Mouse (Mus musculus) heart, embryonic 16.5 days (tissue): ENCODE measurements around the gene 2700049A03Rik. TPM values are rescaled to one million over a fixed set of nuclear protein-coding genes. Genes with fewer than 3 reads are reported as not detected.
"Not testable (repeated sequence)": the region's sequence is repeated elsewhere in the genome, so short reads cannot be mapped to it uniquely, and the experiment has no call there.

ENCODE experiments used
- ATAC-seq: fragments of 200-750 bp; cut with Nextera tagmentation; replicated peaks from 2 replicates; pipeline ENCODE4 v1.8.0; 2017; ENCODE audit warnings: moderate number of reproducible peaks; ENCODE audit not compliant: insufficient read depth, low FRiP score; ENCODE audit errors: extremely low read depth
- H3K27ac ChIP-seq: fragments of 300-500 bp; sonication (generic); 2 replicates; pipeline ENCODE4 v1.5.1; 2014; ENCODE audit warnings: mild to moderate bottlenecking, low read length, control low read depth, moderate library complexity
- H3K27me3 ChIP-seq: fragments of 300-500 bp; sonication (generic); 2 replicates; pipeline ENCODE4 v1.6.1; 2014; ENCODE audit warnings: low read length, mixed read lengths; ENCODE audit not compliant: control insufficient read depth, insufficient read depth
- H3K36me3 ChIP-seq: fragments of 300-500 bp; sonication (generic); 2 replicates; pipeline ENCODE4 v1.6.1; 2014; ENCODE audit not compliant: control insufficient read depth, insufficient read depth
- H3K4me1 ChIP-seq: fragments of 300-500 bp; sonication (generic); 2 replicates; pipeline ENCODE4 v1.6.1; 2014; ENCODE audit warnings: low read length, mixed read lengths; ENCODE audit not compliant: control insufficient read depth, insufficient read depth
- H3K4me2 ChIP-seq: fragments of 300-500 bp; sonication (generic); 2 replicates; pipeline ENCODE4 v1.6.1; 2014; ENCODE audit warnings: low read depth, mild to moderate bottlenecking, control low read depth, low read length
- H3K4me3 ChIP-seq: fragments of 300-500 bp; sonication (generic); 2 replicates; pipeline ENCODE4 v1.5.1; 2014; ENCODE audit warnings: mild to moderate bottlenecking, control low read depth, low read length
- H3K9ac ChIP-seq: fragments of 300-500 bp; sonication (generic); 2 replicates; pipeline ENCODE4 v1.6.1; 2014; ENCODE audit warnings: low read length, control low read depth
- H3K9me3 ChIP-seq: fragments of 300-500 bp; sonication (generic); replicated peaks from 2 replicates; pipeline ENCODE4 v1.6.1; 2016; ENCODE audit warnings: low read length; ENCODE audit not compliant: control insufficient read depth
- WGBS: fragments of 180-500 bp; shearing (Covaris S2); extraction: QIAGEN DNeasy Blood & Tissue Kit; methylation state at CpG from one replicate; pipeline ENCODE4 v1.1.7; 2014; 5-methylcytosine and 5-hydroxymethylcytosine counted together
- polyA plus RNA-seq: library from polyadenylated mRNA; unstranded; fragments of >200 nt; fragmentation: Nextera tagmentation; extraction: Ambion mirVana; gene quantifications from 2 replicates; pipeline ENCODE4 v1.2.1, GENCODE M21; 2015

2700049A03Rik gene
- 9.1 and 9.2 TPM in 2 replicates for polyA plus RNA-seq

GRCm38 (mm10) chr12:71136130-71136973, at the start of gene 2700049A03Rik, which contains the start of gene Timm9:
Gene 2700049A03Rik (plus strand): TSS chr12:71136848.
Gene Timm9 (minus strand): TSS chr12:71136684.
- peak; percentile 91 for ATAC-seq
- peaks cover 20% of the 10 kb centered on the region for H3K4me1 ChIP-seq
- H3K9ac ChIP-seq, result peak within 1 kb of the TSS; percentile 92
- no peaks in the 10 kb centered on the region for H3K27me3 ChIP-seq
- H3K27ac ChIP-seq, result peak within 1 kb of the TSS; percentile 85
- H3K9me3 ChIP-seq, result no peaks in the 10 kb centered on the region
- H3K36me3 ChIP-seq, result peaks cover 16% of the 10 kb centered on the region
- peak within 1 kb of the TSS; percentile 99 for H3K4me2 ChIP-seq
- peak within 1 kb of the TSS; percentile 84 for H3K4me3 ChIP-seq
- WGBS, result under 1% methylated on average over 52 of the region's 52 CpGs

DNA sequence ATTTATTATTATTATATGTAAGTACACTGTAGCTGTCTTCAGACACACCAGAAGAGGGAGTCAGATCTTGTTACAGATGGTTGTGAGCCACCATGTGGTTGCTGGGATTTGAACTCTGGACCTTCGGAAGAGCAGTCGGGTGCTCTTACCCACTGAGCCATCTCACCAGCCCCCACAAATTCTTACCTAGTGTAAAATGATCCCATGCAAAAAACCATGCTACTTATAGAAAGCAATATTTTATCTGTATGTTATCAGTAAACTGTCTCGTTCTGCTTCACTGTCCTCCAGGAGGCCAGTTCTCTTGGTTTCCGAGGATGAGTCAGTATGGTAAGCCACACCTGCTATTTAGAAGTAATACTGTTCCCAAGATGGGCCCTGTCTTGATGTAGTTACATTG, 32.4 kb upstream of the 2700049A03Rik start:
- H3K4me1 ChIP-seq, H3K9ac ChIP-seq, H3K4me2 ChIP-seq, H3K27ac ChIP-seq, H3K4me3 ChIP-seq, H3K9me3 ChIP-seq, H3K27me3 ChIP-seq, H3K36me3 ChIP-seq, ATAC-seq: not testable (repeated sequence)
- WGBS, result 71% methylated on average over 4 of the region's 4 CpGs

DNA sequence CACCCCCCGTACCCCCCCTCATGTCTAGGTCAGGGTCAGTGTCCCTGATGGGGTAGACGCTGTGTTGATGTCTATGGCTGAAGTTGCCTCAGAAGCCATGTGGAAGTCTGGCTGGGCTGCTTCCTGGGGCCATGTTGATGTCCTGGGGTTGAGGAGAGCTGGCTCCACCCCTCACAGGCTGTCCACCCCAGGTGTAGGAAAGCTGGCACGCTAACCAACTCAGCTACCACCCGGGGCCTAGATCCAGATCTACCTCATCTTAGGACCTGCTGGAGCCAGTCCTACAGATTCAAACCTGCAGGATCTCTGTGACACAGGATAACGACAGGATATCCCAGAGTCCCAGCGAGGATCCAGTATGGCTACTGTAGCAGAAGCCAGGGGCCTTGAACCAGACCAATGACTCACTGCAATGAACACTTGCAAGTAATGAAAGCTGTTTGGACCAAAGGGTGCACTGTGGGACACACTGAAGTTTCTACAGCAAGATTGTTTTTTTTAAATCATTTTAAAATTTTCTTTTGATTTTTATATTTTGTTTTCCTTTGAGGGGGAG, 29.4 kb upstream of the 2700049A03Rik start:
- Histone ChIP-seq H3K9me3 (no peaks in the 10 kb centered on the region), H3K36me3 (no peaks in the 10 kb centered on the region), H3K9ac (no peak overlapping the region), H3K4me2 (no peak overlapping the region), H3K4me3 (no peak overlapping the region), H3K27me3 (no peaks in the 10 kb centered on the region), H3K27ac (no peak overlapping the region), H3K4me1 (0 out of 2 replicates have a peak, but pooled peaks cover 3% of the 10 kb centered on the region)
- WGBS, result 88% methylated on average over 6 of the region's 6 CpGs
- ATAC-seq, result no peak

DNA sequence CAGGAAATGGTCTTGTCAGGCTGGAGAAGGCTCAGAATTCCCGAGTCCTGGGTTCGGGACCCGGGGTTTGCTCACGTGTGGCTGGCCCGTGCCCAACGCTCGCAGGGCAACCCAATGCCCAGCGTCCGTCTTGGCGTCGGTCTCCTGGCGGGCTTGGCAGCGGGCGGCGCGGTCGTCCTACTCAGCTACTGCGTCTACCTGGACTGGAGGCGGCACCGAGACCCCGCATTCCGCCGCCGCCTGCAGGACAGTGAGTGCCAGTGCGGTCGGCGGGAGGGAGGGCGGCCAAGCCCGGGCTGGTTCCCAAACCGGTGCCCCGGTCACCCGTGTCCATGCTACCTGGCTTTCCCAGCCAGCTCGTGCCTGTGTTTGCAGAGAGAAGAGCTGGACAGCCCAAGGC, 25.3 kb upstream of the 2700049A03Rik start, which contains the start of gene Tomm20l:
TSS of gene Tomm20l (plus strand) at position 98 of the 400 bp plus-strand sequence.
- peak within 1 kb of the TSS; percentile 63 for H3K4me2 ChIP-seq
- no peak within 1 kb of the TSS for H3K27ac ChIP-seq
- 10% methylated on average over 33 of the region's 33 CpGs for WGBS
- H3K4me3 ChIP-seq, result peak within 1 kb of the TSS; percentile 35
- no peaks in the 10 kb centered on the region for H3K9me3 ChIP-seq
- no peaks in the 10 kb centered on the region for H3K36me3 ChIP-seq
- ATAC-seq, result no peak
- no peaks in the 10 kb centered on the region for H3K27me3 ChIP-seq
- H3K9ac ChIP-seq, result peak within 1 kb of the TSS; percentile 11; the same call in 1 of the 2 replicates
- peaks cover 22% of the 10 kb centered on the region for H3K4me1 ChIP-seq

- Histone ChIP-seq H3K9me3 (no peaks in the 10 kb centered on the region), H3K4me1 (peaks cover 25% of the 10 kb centered on the region), H3K36me3 (no peaks in the 10 kb centered on the region), H3K4me2 (peak overlapping the region; percentile 57), H3K4me3 (peak overlapping the region; percentile 19), H3K9ac (peak overlapping the region; percentile 8), H3K27me3 (no peaks in the 10 kb centered on the region), H3K27ac (peak overlapping the region; percentile 5; the same call in 1 of the 2 replicates)
- ATAC-seq, result peak; percentile 56; the same call in 1 of the 2 replicates
- 25% methylated on average over 10 of the region's 10 CpGs for WGBS
Measured at GRCm38 (mm10) chr12:71113074-71113473, 23.6 kb upstream of the 2700049A03Rik start.

DNA sequence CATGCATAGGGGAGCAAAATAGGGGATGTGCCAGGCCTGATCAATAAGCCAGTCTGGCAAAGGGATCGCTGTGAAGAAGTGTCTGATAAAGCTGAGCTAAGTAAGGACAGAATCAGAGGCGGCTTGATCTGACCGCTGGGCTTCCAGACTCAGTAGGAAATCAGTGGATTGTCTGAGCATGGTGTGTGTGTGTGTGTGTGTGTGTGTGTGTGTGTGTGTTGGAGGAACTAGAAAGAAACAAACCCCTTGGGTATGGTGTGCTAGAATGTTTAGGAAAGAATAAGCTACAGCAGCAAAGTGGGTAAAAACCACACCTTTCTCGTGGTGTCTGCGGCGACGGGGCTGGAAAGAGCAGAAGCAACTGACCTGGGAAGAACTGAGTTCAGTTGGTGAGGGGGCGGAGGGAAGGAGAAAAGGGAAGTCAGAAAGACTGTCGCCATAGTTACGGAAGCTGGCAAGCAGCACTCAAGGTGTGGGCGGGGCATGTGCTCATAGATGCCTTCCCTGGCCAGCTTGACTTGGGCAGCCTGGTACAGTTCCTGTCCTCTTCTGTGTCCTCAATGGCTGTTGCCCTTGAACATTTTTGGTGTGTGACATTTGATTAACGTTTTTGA, 22.9 kb upstream of the 2700049A03Rik start:
- peak; percentile 53; the same call in 1 of the 2 replicates for ATAC-seq
- Histone ChIP-seq H3K27me3 (no peaks in the 10 kb centered on the region), H3K9ac (peak overlapping the region; percentile 8), H3K27ac (peak overlapping the region; percentile 4; the same call in 1 of the 2 replicates), H3K36me3 (no peaks in the 10 kb centered on the region), H3K4me1 (peaks cover 25% of the 10 kb centered on the region), H3K4me3 (peak overlapping the region; percentile 19), H3K4me2 (peak overlapping the region; percentile 57), H3K9me3 (no peaks in the 10 kb centered on the region)
- WGBS, result 33% methylated on average over 12 of the region's 12 CpGs

DNA sequence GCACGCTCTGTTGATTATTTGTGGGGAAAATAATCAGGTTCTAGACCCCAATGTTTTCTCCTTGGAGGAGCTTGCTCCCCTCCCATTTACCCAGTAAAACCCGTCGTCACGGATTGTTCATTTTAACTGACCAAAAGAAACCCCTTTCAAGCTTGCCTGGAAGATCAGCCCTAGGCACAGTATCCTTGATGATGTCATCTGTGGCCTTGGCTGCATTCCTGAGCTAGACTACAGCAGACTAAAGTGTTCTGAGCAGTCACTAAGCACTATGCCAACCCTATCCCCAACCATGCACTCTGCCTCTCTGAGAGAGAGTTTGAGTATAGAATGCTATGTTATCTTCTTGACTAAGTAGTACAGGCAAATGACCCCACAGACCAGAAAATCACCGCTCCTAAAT, 20.2 kb upstream of the 2700049A03Rik start:
- Histone ChIP-seq H3K9me3 (no peaks in the 10 kb centered on the region), H3K4me2 (no peak overlapping the region), H3K27ac (no peak overlapping the region), H3K4me3 (no peak overlapping the region), H3K4me1 (peaks cover 24% of the 10 kb centered on the region), H3K9ac (no peak overlapping the region), H3K36me3 (no peaks in the 10 kb centered on the region), H3K27me3 (no peaks in the 10 kb centered on the region)
- ATAC-seq, result no peak
- 79% methylated on average over 5 of the region's 5 CpGs for WGBS

DNA sequence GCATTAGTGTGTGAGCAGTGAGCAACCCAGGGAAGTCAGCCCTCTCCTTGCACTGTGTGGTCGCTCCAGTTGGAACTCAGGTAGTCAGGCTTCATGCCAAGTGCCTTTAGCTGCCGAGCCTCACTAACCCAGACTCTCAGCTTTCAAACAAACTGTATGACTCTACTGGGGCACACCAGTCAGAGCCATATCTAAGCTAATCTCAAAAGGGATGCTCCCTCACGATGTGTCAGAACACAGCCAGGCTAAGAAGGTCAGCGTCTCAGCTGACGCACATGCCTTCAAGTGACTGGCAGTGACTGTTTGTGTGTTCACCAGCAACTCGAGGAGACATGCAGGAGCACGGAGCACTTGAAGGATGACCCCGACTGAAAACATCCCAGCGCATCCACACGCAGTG, 13.9 kb upstream of the 2700049A03Rik start:
- Histone ChIP-seq H3K9ac (no peak overlapping the region), H3K36me3 (peaks cover 30% of the 10 kb centered on the region), H3K4me1 (no peaks in the 10 kb centered on the region), H3K4me2 (no peak overlapping the region), H3K27me3 (no peaks in the 10 kb centered on the region), H3K4me3 (no peak overlapping the region), H3K9me3 (no peaks in the 10 kb centered on the region), H3K27ac (no peak overlapping the region)
- ATAC-seq, result no peak
- 82% methylated on average over 10 of the region's 10 CpGs for WGBS
